Mouse (Mus musculus): Measurements from ENCODE around the gene Cacna1c. TPM values are rescaled to one million over a fixed set of nuclear protein-coding genes. Genes with fewer than 3 reads are reported as not detected.

The Cacna1c gene
- total RNA-seq, 2 experiments from 2014 or later, result 0.11 TPM; not detected in 1

- no peak for ATAC-seq (ENCODE audit: poor library complexity, severe bottlenecking)
Observed at GRCm38 (mm10) chr6:118832616-118833015, 363.6 kb downstream of the Cacna1c start.

DNA sequence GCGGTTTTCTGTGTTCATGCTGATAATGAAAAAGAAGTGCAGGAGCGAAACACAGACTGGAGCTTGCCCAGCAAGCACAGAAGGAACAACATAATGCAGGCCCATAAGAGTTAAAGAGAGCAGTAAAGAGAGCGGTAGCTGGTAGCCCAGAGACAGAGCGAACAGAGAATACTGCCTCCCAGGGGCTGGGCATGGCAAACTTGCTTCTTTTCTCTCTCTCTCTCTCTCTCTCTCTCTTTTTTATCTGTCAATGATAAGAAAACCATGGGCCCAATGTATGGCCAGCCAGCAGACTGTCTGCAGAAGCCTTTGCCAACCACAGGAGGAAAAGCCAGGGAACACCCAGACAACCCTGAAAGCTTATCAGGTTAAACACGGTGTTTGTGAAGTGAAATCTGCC is 365.4 kb downstream of the Cacna1c start:
- no peak for ATAC-seq (ENCODE audit: poor library complexity, severe bottlenecking)

DNA sequence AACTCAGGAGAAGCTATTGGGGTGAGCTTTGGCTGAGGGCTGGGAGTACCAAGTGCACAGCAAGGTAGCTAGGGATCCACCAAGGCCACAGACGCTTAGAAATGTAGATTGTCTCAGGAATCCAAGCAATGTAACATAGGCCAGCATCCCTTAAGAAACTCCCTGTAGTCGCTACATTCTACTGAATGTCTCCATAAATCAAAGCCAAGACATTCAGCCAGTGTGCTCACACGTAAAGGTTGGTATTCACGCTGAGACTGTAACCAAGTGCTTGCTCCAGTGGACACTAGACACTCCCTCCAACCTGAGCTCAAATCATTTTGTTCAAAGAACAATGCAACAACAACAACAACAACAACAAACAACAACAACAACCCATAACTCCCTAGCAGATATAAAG is 368.0 kb downstream of the Cacna1c start:
- no peak for ATAC-seq (ENCODE audit: poor library complexity, severe bottlenecking)

GRCm38 (mm10) chr6:118827560-118827959 is 368.7 kb downstream of the Cacna1c start:
- no peak for ATAC-seq (ENCODE audit: poor library complexity, severe bottlenecking)

- ATAC-seq (ENCODE audit: poor library complexity, severe bottlenecking), result no peak
Observed at GRCm38 (mm10) chr6:118825400-118825871, 370.8 kb downstream of the Cacna1c start.

- no peak for ATAC-seq (ENCODE audit: poor library complexity, severe bottlenecking)
Observed at GRCm38 (mm10) chr6:118821536-118821935, 374.7 kb downstream of the Cacna1c start.

DNA sequence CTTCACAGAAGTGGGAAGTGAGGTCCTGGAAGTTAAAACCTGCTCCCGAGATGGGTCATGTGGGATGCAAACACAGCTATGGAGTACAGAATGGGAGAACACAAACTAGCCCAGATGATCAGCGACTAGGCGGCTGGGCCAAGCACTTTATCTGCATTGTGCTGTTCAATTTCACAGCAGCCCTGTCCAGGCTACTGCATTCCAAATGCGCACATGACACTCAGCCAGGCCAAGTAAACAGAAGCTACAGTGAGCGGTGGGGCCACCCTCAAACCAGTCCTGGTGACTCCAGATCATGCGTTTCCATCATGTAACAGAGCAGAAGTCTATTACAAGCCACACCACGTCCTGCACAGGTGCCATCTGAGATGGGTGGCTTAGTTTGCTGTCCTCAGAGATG is 376.6 kb downstream of the Cacna1c start:
- ATAC-seq (ENCODE audit: poor library complexity, severe bottlenecking), result no peak

- ATAC-seq (ENCODE audit: poor library complexity, severe bottlenecking), result no peak
Observed at GRCm38 (mm10) chr6:118817928-118818503, 378.2 kb downstream of the Cacna1c start.

DNA sequence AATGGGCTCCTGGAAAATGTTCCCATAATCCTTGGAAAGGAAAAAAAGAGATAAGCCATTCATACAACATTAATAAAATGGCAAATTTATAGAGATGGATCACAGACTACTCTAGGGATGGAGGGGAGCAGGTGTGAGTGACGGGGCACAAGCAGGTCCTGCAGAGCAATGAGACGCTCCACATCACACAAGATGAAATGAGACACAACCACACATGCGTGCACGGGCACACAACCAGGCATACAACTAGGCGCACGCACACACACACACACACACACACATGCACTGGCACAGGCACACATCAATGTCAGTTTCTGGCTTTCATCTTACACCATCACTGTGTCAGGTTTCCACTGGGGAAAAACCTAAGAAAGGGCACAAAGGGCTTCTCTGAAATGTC is 380.0 kb downstream of the Cacna1c start:
- ATAC-seq (ENCODE audit: poor library complexity, severe bottlenecking), result no peak

GRCm38 (mm10) chr6:118812556-118812955 is 383.7 kb downstream of the Cacna1c start:
- no peak for ATAC-seq (ENCODE audit: poor library complexity, severe bottlenecking)

- ATAC-seq (ENCODE audit: poor library complexity, severe bottlenecking), result no peak
Observed at GRCm38 (mm10) chr6:118812007-118812406, 384.2 kb downstream of the Cacna1c start.

GRCm38 (mm10) chr6:118810834-118811233 is 385.4 kb downstream of the Cacna1c start:
- no peak for ATAC-seq (ENCODE audit: poor library complexity, severe bottlenecking)

- ATAC-seq (ENCODE audit: poor library complexity, severe bottlenecking), result no peak
Observed at GRCm38 (mm10) chr6:118805139-118805538, 391.1 kb downstream of the Cacna1c start.

DNA sequence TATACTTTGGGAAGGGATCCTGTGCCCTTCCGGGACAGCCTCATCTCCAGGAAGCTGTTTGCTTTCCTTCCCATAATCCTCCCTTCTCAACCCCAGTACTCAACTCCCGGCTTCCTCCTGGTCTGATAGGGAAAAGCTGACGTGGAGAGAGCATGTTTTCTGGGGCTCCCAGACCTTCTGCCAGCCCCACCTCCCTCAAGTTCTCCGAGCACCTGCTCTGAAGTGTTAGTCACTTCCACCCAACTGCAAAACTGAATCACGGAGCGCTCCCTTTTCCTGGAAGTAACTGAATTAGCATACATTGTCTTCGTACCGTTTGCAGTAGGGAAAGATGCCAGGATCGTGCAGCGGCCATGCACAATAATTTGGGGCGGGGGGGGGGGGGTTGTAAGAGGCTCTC is 393.9 kb downstream of the Cacna1c start:
- ATAC-seq (ENCODE audit: poor library complexity, severe bottlenecking), result no peak

- ATAC-seq (ENCODE audit: poor library complexity, severe bottlenecking), result no peak
Observed at GRCm38 (mm10) chr6:118796393-118796792, 399.8 kb downstream of the Cacna1c start.

DNA sequence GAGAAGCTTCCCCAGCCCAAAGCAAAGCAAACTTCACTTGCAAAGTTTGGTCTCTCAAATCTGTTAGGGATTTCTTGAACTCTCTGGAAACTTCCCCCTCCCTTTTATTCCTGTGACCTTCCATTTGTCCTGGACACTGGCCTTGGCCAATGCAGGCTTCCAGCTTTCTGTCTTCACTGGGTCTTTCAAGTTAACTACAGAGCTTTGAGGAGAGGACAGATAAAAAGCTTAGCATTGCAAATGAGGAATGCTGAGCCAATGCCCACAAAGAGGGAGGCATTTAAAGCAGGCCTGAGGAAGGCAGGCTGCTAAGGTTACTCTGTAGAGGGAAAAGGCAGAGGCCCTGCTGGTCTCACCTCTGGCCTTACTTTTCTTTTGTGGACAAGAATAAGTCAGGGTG is 400.5 kb downstream of the Cacna1c start:
- no peak for ATAC-seq (ENCODE audit: poor library complexity, severe bottlenecking)

DNA sequence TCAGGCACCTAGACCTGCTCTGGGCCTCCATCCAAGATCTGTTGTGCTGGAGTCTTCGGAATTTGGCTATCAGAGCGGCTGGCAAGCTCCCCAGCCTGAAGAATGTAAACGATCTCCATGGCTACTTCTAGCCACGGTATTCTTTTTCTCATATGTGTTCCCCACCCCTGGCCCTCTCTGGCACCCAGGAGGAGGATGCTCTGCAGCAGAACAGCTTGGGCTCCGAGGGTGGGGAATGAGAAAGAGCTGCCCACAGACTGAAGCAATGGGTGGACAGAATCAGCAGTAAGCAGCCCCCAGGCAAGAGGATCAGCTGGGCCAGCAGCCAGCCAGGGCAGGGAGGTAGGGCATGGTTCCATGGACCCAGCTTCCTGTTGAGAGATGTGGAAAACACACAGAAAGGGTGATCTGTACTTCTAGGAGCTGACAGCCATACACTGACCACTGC is 404.3 kb downstream of the Cacna1c start:
- no peak for ATAC-seq (ENCODE audit: poor library complexity, severe bottlenecking)

GRCm38 (mm10) chr6:118787933-118788332 is 408.3 kb downstream of the Cacna1c start:
- ATAC-seq (ENCODE audit: poor library complexity, severe bottlenecking), result no peak

DNA sequence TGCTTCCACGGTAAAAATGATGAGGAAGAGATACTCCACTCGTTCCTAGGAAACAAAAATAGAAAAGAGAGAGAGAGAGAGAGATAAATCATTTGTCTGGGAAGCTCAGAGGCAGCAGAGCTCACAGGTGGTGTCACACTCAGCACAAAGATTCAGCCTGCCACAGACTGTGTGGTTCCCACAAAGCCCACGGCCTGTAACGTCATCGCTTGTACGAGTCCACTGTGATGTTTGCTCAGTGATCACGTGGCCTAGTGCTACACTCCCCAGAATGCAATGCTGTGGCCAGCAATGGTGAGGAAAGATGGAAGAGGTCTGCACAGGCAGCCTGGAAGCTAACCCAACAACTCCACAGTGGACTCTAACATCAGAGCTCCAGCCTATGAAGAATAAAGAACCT is 415.9 kb downstream of the Cacna1c start:
- ATAC-seq (ENCODE audit: poor library complexity, severe bottlenecking), result no peak

DNA sequence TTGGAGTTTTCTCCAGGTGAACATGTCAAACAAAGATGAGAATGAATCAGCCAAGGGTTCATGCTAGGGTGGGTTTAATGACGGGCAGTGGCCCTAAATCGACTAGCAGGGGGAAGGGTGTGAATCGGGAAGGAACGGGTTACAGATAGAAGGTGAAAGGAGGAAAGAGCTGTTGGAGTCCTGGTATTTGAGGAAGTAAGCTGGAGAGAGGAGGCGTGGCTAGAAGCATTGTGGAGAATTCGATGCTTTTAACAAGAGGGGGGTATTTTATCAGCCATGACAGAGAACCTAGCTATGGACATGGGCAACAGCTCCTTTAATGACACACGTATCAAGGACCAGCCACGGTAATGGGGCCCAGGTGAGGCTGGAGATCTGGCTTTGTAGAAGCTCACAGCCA is 417.0 kb downstream of the Cacna1c start:
- ATAC-seq (ENCODE audit: poor library complexity, severe bottlenecking), result no peak

- ATAC-seq (ENCODE audit: poor library complexity, severe bottlenecking), result no peak
Observed at GRCm38 (mm10) chr6:118777457-118777856, 418.8 kb downstream of the Cacna1c start.

GRCm38 (mm10) chr6:118776459-118776858 is 419.8 kb downstream of the Cacna1c start:
- no peak for ATAC-seq (ENCODE audit: poor library complexity, severe bottlenecking)

DNA sequence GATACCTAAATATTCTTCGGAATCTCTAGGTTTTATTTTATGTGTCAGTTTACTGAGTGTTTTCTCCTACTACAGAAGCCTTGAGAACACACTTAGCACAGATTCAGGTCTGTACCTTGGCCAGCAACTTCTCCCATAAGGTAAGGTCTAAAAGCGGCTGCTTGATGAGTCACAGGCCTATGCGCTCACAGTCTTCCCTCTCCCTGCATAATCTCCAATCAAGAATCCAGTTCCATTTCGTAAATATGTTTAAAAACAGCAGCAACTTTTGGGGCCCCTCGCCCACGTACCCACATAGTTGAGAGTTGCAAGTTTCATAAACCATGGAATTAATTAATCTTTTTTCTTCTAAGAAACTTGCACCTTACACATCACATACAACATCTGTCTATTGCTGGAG is 423.6 kb downstream of the Cacna1c start:
- no peak for ATAC-seq (ENCODE audit: poor library complexity, severe bottlenecking)

All from megakaryocyte, adult 5-6 weeks (primary cell).